Mouse (Mus musculus) lung, postnatal 0 days (tissue): ENCODE measurements around the gene Hspa14. TPM values are rescaled to one million over a fixed set of nuclear protein-coding genes. Genes with fewer than 3 reads are reported as not detected.

Source experiments
- ATAC-seq: fragments of 200-750 bp; cut with Nextera tagmentation; 2 replicates; pipeline ENCODE4 v1.8.0; 2017; ENCODE audit warnings: moderate library complexity
- DNase-seq: peaks from one replicate; pipeline ENCODE4 v3.0.0-alpha.2; 2016; ENCODE audit warnings: low spot score
- H3K27ac ChIP-seq: fragments of 300-500 bp; sonication (generic); 2 replicates; pipeline ENCODE4 v1.5.1; 2014; ENCODE audit warnings: antibody characterized with exemption, mild to moderate bottlenecking, low read length, mixed read lengths
- H3K27me3 ChIP-seq: fragments of 300-500 bp; sonication (generic); replicated peaks from 2 replicates; pipeline ENCODE4 v1.6.1; 2014; ENCODE audit warnings: low read length, mixed read lengths; ENCODE audit not compliant: insufficient read depth
- H3K36me3 ChIP-seq: fragments of 300-500 bp; sonication (generic); 2 replicates; pipeline ENCODE4 v1.6.1; 2014; ENCODE audit warnings: low read length, mixed read lengths; ENCODE audit not compliant: insufficient read depth
- H3K4me1 ChIP-seq: fragments of 300-500 bp; sonication (generic); 2 replicates; pipeline ENCODE4 v1.6.1; 2014; ENCODE audit warnings: antibody characterized with exemption, low read depth, low read length, mixed read lengths; ENCODE audit not compliant: insufficient read depth
- H3K4me2 ChIP-seq: fragments of 300-500 bp; sonication (generic); replicated peaks from 2 replicates; pipeline ENCODE4 v1.6.1; 2014; ENCODE audit warnings: low read depth, mild to moderate bottlenecking, low read length, moderate library complexity, mixed read lengths
- H3K4me3 ChIP-seq: fragments of 300-500 bp; sonication (generic); 2 replicates; pipeline ENCODE4 v1.5.1; 2014; ENCODE audit warnings: low read depth, low read length
- H3K9ac ChIP-seq: fragments of 300-500 bp; sonication (generic); replicated peaks from 2 replicates; pipeline ENCODE4 v1.6.1; 2014; ENCODE audit warnings: low read depth, mild to moderate bottlenecking
- H3K9me3 ChIP-seq: fragments of 300-500 bp; sonication (generic); 2 replicates; pipeline ENCODE4 v1.6.1; 2016; ENCODE audit warnings: low read length, mixed read lengths
- CTCF ChIP-seq: IDR thresholded peaks from 2 replicates; pipeline ENCODE4 v1.5.1; 2016; ENCODE audit warnings: antibody characterized with exemption, mild to moderate bottlenecking
- EP300 ChIP-seq: IDR thresholded peaks from 2 replicates; pipeline ENCODE4 v1.6.1; 2016; ENCODE audit warnings: antibody characterized with exemption, mild to moderate bottlenecking, control low read depth
- WGBS: fragments of 180-500 bp; shearing (Covaris S2); extraction: QIAGEN DNeasy Blood & Tissue Kit; methylation state at CpG from one replicate; pipeline ENCODE4 v1.1.7; 2014; 5-methylcytosine and 5-hydroxymethylcytosine counted together
- polyA plus RNA-seq: library from polyadenylated mRNA; unstranded; fragments of >200 nt; fragmentation: Nextera tagmentation; extraction: Ambion mirVana; gene quantifications from 2 replicates; pipeline ENCODE4 v1.2.1, GENCODE M21; 2015

The Hspa14 gene
- polyA plus RNA-seq, 1 experiment from 2014 or later, result 46.9 TPM

GRCm38 (mm10) chr2:3512076-3512475, 538 bp downstream of the Hspa14 start:
- TF ChIP-seq CTCF, result no peak
- no peak for TF ChIP-seq EP300
- Histone ChIP-seq H3K9ac (peak overlapping the region; percentile 75), H3K36me3 (peaks cover 8% of the 10 kb centered on the region; the same call in 1 of the 2 replicates), H3K27ac (peak overlapping the region; percentile 81), H3K9me3 (no peaks in the 10 kb centered on the region), H3K27me3 (no peaks in the 10 kb centered on the region), H3K4me2 (peak overlapping the region; percentile 86), H3K4me1 (peaks cover 12% of the 10 kb centered on the region; the same call in 1 of the 2 replicates), H3K4me3 (peak overlapping the region; percentile 79)
- DNase-seq (peak; percentile 64), ATAC-seq (no peak)
- WGBS, result 0% methylated on average over 15 of the region's 15 CpGs

DNA sequence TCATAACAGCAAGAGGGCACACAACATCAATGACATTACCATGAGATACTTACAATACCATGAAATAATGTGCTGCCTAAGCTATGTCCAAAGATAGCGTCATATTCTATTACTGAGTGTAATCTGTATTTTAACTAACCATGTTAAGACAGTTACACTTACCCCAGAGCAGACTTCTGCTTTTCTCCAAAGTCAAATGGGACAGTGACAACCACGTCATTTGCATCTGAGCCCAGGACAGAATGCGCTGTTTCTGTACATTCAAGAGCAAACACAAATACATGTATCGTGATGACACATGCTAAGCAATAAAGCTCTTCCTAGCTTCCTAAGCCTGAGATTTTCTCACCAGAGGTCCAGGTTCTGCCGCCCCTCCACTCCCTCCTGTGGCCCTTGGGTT, 11.7 kb downstream of the Hspa14 start:
- WGBS, result 98% methylated on average over 5 of the region's 5 CpGs
- peaks cover 30% of the 10 kb centered on the region for H3K36me3 ChIP-seq

DNA sequence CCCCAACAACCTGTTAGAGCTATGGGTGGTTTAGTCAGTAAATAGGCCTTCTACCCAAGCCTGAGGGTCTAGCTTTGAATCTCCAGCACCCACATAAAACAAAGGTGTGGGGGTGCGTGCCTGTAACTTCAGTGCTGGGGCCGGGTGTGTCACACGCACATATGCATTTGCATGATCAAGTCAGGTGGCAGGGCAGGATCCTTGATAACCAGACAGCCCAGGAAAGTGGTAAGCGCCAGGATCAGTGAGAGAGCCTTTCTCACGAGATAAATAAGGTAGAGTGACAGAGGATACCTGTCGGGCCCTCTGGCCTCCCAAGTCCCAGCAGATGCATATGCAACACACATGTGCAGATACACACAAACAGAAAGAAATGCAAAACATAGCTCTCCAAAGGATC, 13.1 kb downstream of the Hspa14 start:
- DNase-seq, result no peak
- Histone ChIP-seq H3K27me3 (no peaks in the 10 kb centered on the region), H3K4me3 (no peak overlapping the region), H3K36me3 (peaks cover 34% of the 10 kb centered on the region), H3K4me1 (no peaks in the 10 kb centered on the region), H3K27ac (no peak overlapping the region), H3K9me3 (no peaks in the 10 kb centered on the region), H3K9ac (no peak overlapping the region), H3K4me2 (no peak overlapping the region)
- no peak for ATAC-seq
- TF ChIP-seq EP300, result no peak
- no peak for TF ChIP-seq CTCF
- 92% methylated on average over 6 of the region's 6 CpGs for whole genome bisulfite sequencing

More for the DNA sequence above, 11.7 kb downstream of the Hspa14 start:
- Histone ChIP-seq H3K9me3 (no peaks in the 10 kb centered on the region), H3K4me1 (no peaks in the 10 kb centered on the region), H3K4me3 (no peak overlapping the region), H3K27ac (no peak overlapping the region), H3K4me2 (no peak overlapping the region), H3K9ac (no peak overlapping the region), H3K27me3 (no peaks in the 10 kb centered on the region)
- DNase-seq, result no peak
- no peak for ATAC-seq
- TF ChIP-seq EP300 (no peak), CTCF (no peak)

- no peak for DNase-seq
- Histone ChIP-seq H3K9me3 (no peaks in the 10 kb centered on the region), H3K4me3 (no peak overlapping the region), H3K4me1 (no peaks in the 10 kb centered on the region), H3K27me3 (no peaks in the 10 kb centered on the region), H3K4me2 (no peak overlapping the region), H3K36me3 (peaks cover 34% of the 10 kb centered on the region), H3K27ac (no peak overlapping the region), H3K9ac (no peak overlapping the region)
- ATAC-seq, result no peak
- WGBS, result 79% methylated on average over 3 of the region's 3 CpGs
- no peak for TF ChIP-seq EP300
- no peak for TF ChIP-seq CTCF
Measured at GRCm38 (mm10) chr2:3493833-3494409, 18.7 kb downstream of the Hspa14 start.

DNA sequence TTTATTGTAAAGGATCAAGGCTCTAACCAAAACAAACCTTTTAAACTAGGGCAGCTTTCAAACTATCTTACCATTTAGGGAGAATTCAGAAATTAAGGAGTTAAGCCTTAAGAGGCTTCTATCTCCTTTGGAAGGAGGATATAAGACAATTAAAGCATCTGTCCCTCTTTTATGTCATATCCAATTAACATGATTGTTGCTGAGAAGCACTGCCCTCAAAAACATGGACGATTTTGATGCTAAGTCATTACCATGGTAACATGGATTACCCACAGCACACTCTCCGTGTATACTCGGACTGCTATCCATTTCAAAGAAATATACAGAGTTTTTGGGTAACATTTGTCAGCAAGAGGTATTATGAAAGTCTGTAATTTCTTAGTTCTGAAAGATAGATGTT, 22.8 kb downstream of the Hspa14 start:
- no peak overlapping the region for H3K9ac ChIP-seq
- H3K4me2 ChIP-seq, result no peak overlapping the region
- no peaks in the 10 kb centered on the region for H3K4me1 ChIP-seq
- 88% methylated on average over 3 of the region's 3 CpGs for WGBS
- DNase-seq (no peak), ATAC-seq (no peak)
- TF ChIP-seq CTCF, result no peak
- TF ChIP-seq EP300, result no peak
- H3K36me3 ChIP-seq, result peaks cover 15% of the 10 kb centered on the region; the same call in 1 of the 2 replicates
- H3K9me3 ChIP-seq, result no peaks in the 10 kb centered on the region
- no peaks in the 10 kb centered on the region for H3K27me3 ChIP-seq
- no peak overlapping the region for H3K27ac ChIP-seq
- H3K4me3 ChIP-seq, result no peak overlapping the region

GRCm38 (mm10) chr2:3480239-3480638, 32.4 kb downstream of the Hspa14 start:
- H3K9ac ChIP-seq, result no peak overlapping the region
- ATAC-seq (no peak), DNase-seq (no peak)
- 88% methylated on average over 3 of the region's 3 CpGs for WGBS
- H3K27ac ChIP-seq, result no peak overlapping the region
- no peak for TF ChIP-seq EP300
- TF ChIP-seq CTCF, result 0 out of 2 replicates have a peak, but pooled peaks have one; percentile 15
- H3K27me3 ChIP-seq, result no peaks in the 10 kb centered on the region
- H3K4me1 ChIP-seq, result 0 out of 2 replicates have a peak, but pooled peaks cover 3% of the 10 kb centered on the region
- no peak overlapping the region for H3K4me2 ChIP-seq
- no peaks in the 10 kb centered on the region for H3K9me3 ChIP-seq
- no peak overlapping the region for H3K4me3 ChIP-seq
- H3K36me3 ChIP-seq, result no peaks in the 10 kb centered on the region
